Mouse (Mus musculus) ES-E14 (cell line): Measurements from ENCODE around the gene Dexi. TPM values are rescaled to one million over a fixed set of nuclear protein-coding genes. Genes with fewer than 3 reads are reported as not detected.

Experiments used
- DNase-seq: peaks from one replicate; pipeline ENCODE4 v3.0.0-alpha.2; 2013; ENCODE audit warnings: low read depth, low spot score
- H3K27ac ChIP-seq: 2 replicates; pipeline ENCODE4 v1.5.1; 2012; ENCODE audit warnings: low read depth, mild to moderate bottlenecking, low read length, moderate library complexity, mixed read lengths; ENCODE audit not compliant: poor library complexity, insufficient read depth, severe bottlenecking
- H3K36me3 ChIP-seq: 2 replicates; pipeline ENCODE4 v1.6.1; 2012; ENCODE audit warnings: mild to moderate bottlenecking, low read length, moderate library complexity, mixed read lengths; ENCODE audit not compliant: control insufficient read depth, poor library complexity, insufficient read depth, severe bottlenecking
- H3K4me1 ChIP-seq, 2 experiments: fragments of 150-350 bp in 1 of 2; sonication (generic) in 1 of 2; 2 replicates each; pipeline ENCODE4 v1.6.1; 2012; ENCODE audit warnings: low read length in 2 of 2, mild to moderate bottlenecking in 1 of 2, mixed read lengths in 1 of 2; ENCODE audit not compliant: control insufficient read depth in 2 of 2, insufficient read depth in 2 of 2, poor library complexity in 1 of 2
- H3K4me3 ChIP-seq, 2 experiments: fragments of 150-350 bp in 1 of 2; sonication (generic) in 1 of 2; 2 replicates each; pipeline ENCODE4 v1.5.1; 2012; ENCODE audit warnings: low read length in 2 of 2, low read depth in 1 of 2, mild to moderate bottlenecking in 1 of 2, mixed read lengths in 1 of 2; ENCODE audit not compliant: insufficient read depth in 1 of 2, poor library complexity in 1 of 2, severe bottlenecking in 1 of 2
- H3K9ac ChIP-seq: 2 replicates; pipeline ENCODE4 v1.6.1; 2012; ENCODE audit warnings: low read depth, mild to moderate bottlenecking, low read length, mixed read lengths; ENCODE audit not compliant: poor library complexity, insufficient read depth, severe bottlenecking
- H3K9me3 ChIP-seq: fragments of 150-350 bp; sonication (generic); 2 replicates; pipeline ENCODE4 v1.6.1; 2012; ENCODE audit warnings: low read depth, mild to moderate bottlenecking, low read length; ENCODE audit not compliant: control insufficient read depth, insufficient read depth
- CHD2 ChIP-seq: IDR thresholded peaks from 2 replicates; pipeline ENCODE4 v1.6.1; 2014; ENCODE audit warnings: mild to moderate bottlenecking, low read depth, low read length, inconsistent platforms
- HCFC1 ChIP-seq: IDR thresholded peaks from 2 replicates; pipeline ENCODE4 v1.6.1; 2012; ENCODE audit warnings: low read length, inconsistent platforms, borderline replicate concordance; ENCODE audit not compliant: insufficient read depth
- MAFK ChIP-seq: IDR thresholded peaks from 2 replicates; pipeline ENCODE4 v1.6.1; 2014; ENCODE audit warnings: mild to moderate bottlenecking, low read depth, low read length, inconsistent platforms; ENCODE audit not compliant: insufficient read depth
- ZC3H11A ChIP-seq: IDR thresholded peaks from 2 replicates; pipeline ENCODE4 v1.6.1; 2012; ENCODE audit warnings: low read depth, mild to moderate bottlenecking, inconsistent platforms, low read length, borderline replicate concordance
- ZNF384 ChIP-seq: IDR thresholded peaks from 2 replicates; pipeline ENCODE4 v1.6.1; 2012; ENCODE audit warnings: low read depth, low read length, inconsistent platforms
- in situ Hi-C, 2 experiments: fragments of 600-800 bp; cut with MboI; formaldehyde crosslinking; loops; one replicate each; pipeline ENCODE4 v1.15.1; 2025; ENCODE audit warnings: low sequenced_read_pairs in 2 of 2, inconsistent platforms in 1 of 2; ENCODE audit not compliant: unreplicated experiment in 2 of 2
- total RNA-seq: library from RNA; depleted of rRNA; stranded (reverse); fragments of 300-350 nt; gene quantifications from 2 replicates; pipeline ENCODE4 v1.2.3, GENCODE M21; 2012; rRNA removed

The Dexi gene
- total RNA-seq, 1 experiment = 5.8 TPM

GRCm38 (mm10) chr16:10453872-10454582 is 88.8 kb downstream of the Dexi start:
- H3K4me3 ChIP-seq = no peak overlapping the region
- no peaks in the 10 kb centered on the region for H3K4me1 ChIP-seq
- H3K9me3 ChIP-seq = no peaks in the 10 kb centered on the region
- in situ Hi-C loops = no loop called here
- TF ChIP-seq CHD2 (no peak), HCFC1 (no peak), ZC3H11A (no peak), ZNF384 (no peak), MAFK (no peak)
- no peak overlapping the region for H3K9ac ChIP-seq
- DNase-seq = no peak
- no peak overlapping the region for H3K27ac ChIP-seq
- no peaks in the 10 kb centered on the region for H3K36me3 ChIP-seq

Other genes with a start within 250 kb of the Dexi start
- 2.5 and 2.8 TPM in 2 replicates for gene Emp2, start 229.1 kb downstream of the Dexi start, total RNA-seq
- 0.11 and 0.22 TPM in 2 replicates for gene Tekt5, start 147.6 kb downstream of the Dexi start, total RNA-seq
- 53.5 and 67.4 TPM in 2 replicates for gene Nubp1, start 131.1 kb downstream of the Dexi start, total RNA-seq
- 2.3 and 2.5 TPM in 2 replicates for gene Tvp23a, start 95.7 kb downstream of the Dexi start, total RNA-seq
- gene Ciita, start 63.0 kb downstream of the Dexi start, total RNA-seq = 0.05 and 0.22 TPM in 2 replicates
- gene Clec16a, start 2.3 kb upstream of the Dexi start, total RNA-seq = 14.6 and 16.2 TPM in 2 replicates
- gene Socs1, start 242.5 kb upstream of the Dexi start, total RNA-seq = 2.4 and 2.5 TPM in 2 replicates
- not detected in 2 replicates for gene Tnp2, start 245.6 kb upstream of the Dexi start, total RNA-seq
- not detected in 2 replicates for gene Prm3, start 247.9 kb upstream of the Dexi start, total RNA-seq